Mouse (Mus musculus): ENCODE measurements at regions not wholly inside any gene's neighbourhood (a gene's known extent, or its start where the extent isn't known, plus 50 kb on each side); places are given as distances from the start of the nearest gene placed in this dataset.
"Not testable (repeated sequence)": the region's sequence is repeated elsewhere in the genome, so short reads cannot be mapped to it uniquely, and the experiment has no call there.

DNA sequence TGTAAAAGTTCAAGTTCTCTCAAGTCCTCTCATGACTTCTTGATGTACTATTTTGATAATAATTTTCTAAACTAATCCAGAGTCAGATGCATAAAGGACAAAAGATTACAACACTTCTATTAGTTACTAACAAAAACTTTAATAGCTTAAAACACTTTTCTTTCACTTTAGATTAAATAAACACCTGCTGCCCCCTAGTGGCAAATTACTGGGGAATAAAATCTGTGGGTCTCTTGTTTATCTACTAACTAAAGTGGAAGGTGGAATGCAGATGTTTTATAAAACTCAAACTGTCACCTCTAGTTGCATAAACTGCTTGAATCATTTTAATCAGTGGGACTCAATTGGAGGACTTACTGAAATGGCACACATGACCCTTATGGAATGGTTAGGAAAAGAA, 1129.0 kb downstream of the Galc start:
- H3K4me2 ChIP-seq (ENCODE audit: low read depth, low read length) = no peak overlapping the region
- H3K27me3 ChIP-seq (replicated peaks; ENCODE audit: control insufficient read depth, insufficient read depth, low read length) = no peaks in the 10 kb centered on the region
- H3K27ac ChIP-seq (ENCODE audit: low read length) = no peak overlapping the region
- H3K4me1 ChIP-seq (ENCODE audit: control insufficient read depth, insufficient read depth, low read length) = no peaks in the 10 kb centered on the region
- H3K4me3 ChIP-seq (ENCODE audit: low read length) = no peak overlapping the region
- ATAC-seq = no peak
- no peaks in the 10 kb centered on the region for H3K36me3 ChIP-seq (ENCODE audit: control insufficient read depth, insufficient read depth, low read length)
- H3K9me3 ChIP-seq (ENCODE audit: control insufficient read depth, low read length) = no peaks in the 10 kb centered on the region
- no peak overlapping the region for H3K9ac ChIP-seq (ENCODE audit: low read depth, low read length)

DNA sequence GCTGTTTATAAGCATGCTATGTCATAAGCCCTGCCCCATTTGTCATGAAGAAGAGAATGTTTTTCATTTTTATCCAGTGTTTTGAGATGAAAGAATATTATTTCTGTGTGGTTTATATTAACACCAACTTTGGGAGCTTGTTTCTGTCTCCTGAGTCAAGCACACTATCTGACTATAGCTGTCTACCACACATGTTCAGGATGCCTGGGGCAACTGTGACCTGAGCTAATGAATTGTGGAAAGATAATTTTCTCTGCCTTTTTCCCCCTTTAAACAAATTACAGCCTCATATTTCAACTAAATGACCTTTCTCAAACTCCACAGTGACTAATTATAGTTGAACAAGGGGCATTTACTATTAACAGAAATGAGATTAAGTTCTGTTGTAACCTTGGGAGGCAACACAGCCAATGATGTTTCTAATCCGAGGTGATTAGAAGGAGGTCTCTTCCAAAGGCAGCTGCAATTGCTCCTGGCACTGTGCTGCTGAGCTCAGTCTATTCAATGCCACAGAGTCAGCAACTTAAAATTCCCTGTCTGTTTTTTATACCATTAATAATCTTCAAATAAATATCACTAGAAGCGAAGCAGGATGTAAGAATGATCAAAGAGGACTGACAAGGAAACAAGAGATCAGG, 1168.6 kb downstream of the Galc start:
- no peak for ATAC-seq
- H3K36me3 ChIP-seq (ENCODE audit: control insufficient read depth, insufficient read depth, low read length) = no peaks in the 10 kb centered on the region
- H3K9ac ChIP-seq (ENCODE audit: low read depth, low read length) = no peak overlapping the region
- H3K27me3 ChIP-seq (replicated peaks; ENCODE audit: control insufficient read depth, insufficient read depth, low read length) = no peaks in the 10 kb centered on the region
- no peaks in the 10 kb centered on the region for H3K4me1 ChIP-seq (ENCODE audit: control insufficient read depth, insufficient read depth, low read length)
- H3K9me3 ChIP-seq (ENCODE audit: control insufficient read depth, low read length) = no peaks in the 10 kb centered on the region
- no peak overlapping the region for H3K4me2 ChIP-seq (ENCODE audit: low read depth, low read length)
- no peak overlapping the region for H3K27ac ChIP-seq (ENCODE audit: low read length)
- H3K4me3 ChIP-seq (ENCODE audit: low read length) = no peak overlapping the region
- WGBS = 59% methylated on average over 2 of the region's 2 CpGs

DNA sequence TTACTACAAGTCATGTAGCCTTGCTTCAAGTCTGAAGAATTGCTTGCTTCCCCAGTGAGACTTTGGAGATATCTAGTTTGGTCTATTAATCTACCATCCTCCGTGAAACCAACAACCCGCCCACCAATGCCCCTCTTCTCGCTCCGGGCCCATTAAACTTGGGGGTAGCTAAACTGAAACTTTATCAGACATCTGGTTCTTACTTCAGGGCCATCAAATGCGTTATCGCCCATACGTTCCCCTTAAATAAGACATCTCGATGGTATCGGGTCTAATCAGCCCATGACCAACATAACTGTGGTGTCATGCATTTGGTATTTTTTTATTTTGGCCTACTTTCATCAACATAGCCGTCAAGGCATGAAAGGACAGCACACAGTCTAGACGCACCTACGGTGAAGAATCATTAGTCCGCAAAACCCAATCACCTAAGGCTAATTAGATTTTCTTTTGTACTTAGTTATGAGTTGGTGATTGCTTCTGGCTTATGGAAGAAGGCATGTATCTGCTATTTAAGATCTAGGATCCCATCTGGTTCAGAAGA, 1197.8 kb downstream of the Galc start:
- not testable (repeated sequence) for H3K9me3 ChIP-seq (ENCODE audit: control insufficient read depth, low read length); H3K27me3 ChIP-seq (replicated peaks; ENCODE audit: control insufficient read depth, insufficient read depth, low read length); H3K27ac ChIP-seq (ENCODE audit: low read length); H3K4me2 ChIP-seq (ENCODE audit: low read depth, low read length); H3K4me3 ChIP-seq (ENCODE audit: low read length); H3K4me1 ChIP-seq (ENCODE audit: control insufficient read depth, insufficient read depth, low read length); H3K9ac ChIP-seq (ENCODE audit: low read depth, low read length); H3K36me3 ChIP-seq (ENCODE audit: control insufficient read depth, insufficient read depth, low read length)
- ATAC-seq = peak; percentile 100
- WGBS = 86% methylated on average over 10 of the region's 13 CpGs

DNA sequence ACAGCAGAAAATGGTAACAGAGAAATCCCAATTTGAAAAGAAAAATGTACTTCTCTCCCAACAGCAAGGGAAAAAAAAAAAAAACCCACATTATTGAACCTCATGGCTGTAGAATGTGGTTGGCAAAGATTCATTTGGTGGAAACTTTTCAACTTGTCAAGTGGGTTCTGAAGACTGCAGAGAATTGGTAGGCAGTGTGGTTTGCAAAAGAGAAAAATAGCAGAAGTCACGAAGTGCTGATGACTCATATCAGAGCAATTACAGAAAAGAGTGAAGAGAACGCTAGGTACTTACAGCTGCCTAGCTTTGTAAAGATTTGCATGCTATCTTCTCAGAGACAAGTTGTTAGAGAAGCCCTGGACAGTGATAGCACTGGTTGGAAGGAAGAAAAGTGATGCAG, 1211.6 kb downstream of the Galc start:
- WGBS = 65% methylated on average over 2 of the region's 2 CpGs
- no peak for ATAC-seq
- Histone ChIP-seq H3K4me3 (ENCODE audit: low read length) (no peak overlapping the region), H3K36me3 (ENCODE audit: control insufficient read depth, insufficient read depth, low read length) (no peaks in the 10 kb centered on the region), H3K27me3 (replicated peaks; ENCODE audit: control insufficient read depth, insufficient read depth, low read length) (no peaks in the 10 kb centered on the region), H3K27ac (ENCODE audit: low read length) (no peak overlapping the region), H3K9ac (ENCODE audit: low read depth, low read length) (no peak overlapping the region), H3K9me3 (ENCODE audit: control insufficient read depth, low read length) (no peaks in the 10 kb centered on the region), H3K4me2 (ENCODE audit: low read depth, low read length) (no peak overlapping the region), H3K4me1 (ENCODE audit: control insufficient read depth, insufficient read depth, low read length) (no peaks in the 10 kb centered on the region)
